Mouse (Mus musculus): ENCODE data around the gene Htra2. TPM values are rescaled to one million over a fixed set of nuclear protein-coding genes. Genes with fewer than 3 reads are reported as not detected.

Gene Htra2
- total RNA-seq, 2 experiments from 2014 or later, result 51.8 to 58.4 TPM

DNA sequence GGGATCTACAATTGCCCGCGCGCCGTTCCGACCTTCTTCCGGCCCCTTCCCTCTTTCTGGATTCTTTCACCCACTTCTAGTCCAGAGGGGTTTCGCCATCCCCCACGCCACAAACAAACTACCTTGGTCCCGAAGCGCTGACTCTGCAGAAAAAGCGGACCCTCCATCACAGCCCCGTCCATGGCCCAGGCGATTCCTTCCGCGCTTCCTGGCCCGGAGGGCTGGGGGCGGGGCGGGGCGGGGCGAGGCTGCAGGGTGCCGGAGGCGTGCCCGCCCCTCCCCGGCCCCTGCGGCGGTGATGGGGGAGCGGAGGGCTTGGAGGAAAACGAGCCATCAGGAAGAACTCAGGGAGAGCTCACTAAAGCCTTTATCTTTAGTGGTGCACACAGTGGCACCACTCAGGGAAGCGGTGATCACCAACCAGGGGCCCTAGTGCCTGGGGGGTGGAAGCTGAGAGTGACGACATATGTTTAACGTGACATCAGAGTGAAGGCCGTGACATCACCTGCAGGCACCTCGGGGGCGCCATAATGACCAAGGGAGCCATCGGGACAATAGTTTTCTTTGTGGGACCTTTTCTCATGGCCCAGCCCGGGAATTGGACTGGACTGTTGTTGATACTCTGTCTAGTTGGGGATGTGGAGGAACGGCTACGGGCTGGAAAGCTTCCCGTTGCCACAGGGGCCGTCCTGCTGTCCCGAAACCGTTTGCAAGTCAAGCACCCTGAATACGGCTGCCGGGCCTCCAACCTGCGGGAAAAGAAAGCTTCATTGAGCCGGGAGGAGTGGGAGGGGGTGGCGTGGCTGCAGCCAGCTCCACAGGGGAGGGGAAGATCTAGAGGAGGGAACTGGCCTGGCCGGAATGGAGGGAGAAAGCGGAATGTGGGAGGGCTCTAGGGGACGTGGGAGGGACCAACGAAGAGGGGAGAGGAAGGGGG lies 21.6 kb downstream of the Htra2 start, which contains the start of the genes Dok1 and Loxl3:
TSS of gene Dok1 (minus strand) at position 223 of the 937 bp plus-strand sequence.
TSS of gene Loxl3 (plus strand) at position 925 of the 937 bp plus-strand sequence.
- DNase-seq, result peak; percentile 74 to 86

DNA sequence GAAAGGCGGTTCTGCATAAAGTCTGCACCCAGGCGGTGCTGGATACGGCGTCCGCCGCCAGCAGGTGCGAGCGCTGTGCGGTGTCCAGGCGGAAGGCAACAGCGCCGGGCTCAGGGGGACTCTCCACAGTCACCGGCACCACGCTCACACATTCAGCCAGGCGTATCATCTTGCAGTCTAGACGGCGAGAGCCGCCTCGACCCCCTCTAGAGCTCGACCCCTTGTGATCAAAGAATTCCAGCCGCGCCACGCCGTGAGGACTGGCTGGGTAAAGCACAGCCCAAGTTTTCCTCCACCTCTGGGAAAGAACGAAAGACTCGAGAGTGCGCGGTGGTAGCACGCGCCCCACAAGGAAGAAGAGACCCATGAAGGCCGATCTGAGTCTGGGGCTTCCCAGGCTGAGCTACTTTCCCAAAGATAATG lies 22.3 kb downstream of the Htra2 start:
- DNase-seq, result peak; percentile 55 to 60

DNA sequence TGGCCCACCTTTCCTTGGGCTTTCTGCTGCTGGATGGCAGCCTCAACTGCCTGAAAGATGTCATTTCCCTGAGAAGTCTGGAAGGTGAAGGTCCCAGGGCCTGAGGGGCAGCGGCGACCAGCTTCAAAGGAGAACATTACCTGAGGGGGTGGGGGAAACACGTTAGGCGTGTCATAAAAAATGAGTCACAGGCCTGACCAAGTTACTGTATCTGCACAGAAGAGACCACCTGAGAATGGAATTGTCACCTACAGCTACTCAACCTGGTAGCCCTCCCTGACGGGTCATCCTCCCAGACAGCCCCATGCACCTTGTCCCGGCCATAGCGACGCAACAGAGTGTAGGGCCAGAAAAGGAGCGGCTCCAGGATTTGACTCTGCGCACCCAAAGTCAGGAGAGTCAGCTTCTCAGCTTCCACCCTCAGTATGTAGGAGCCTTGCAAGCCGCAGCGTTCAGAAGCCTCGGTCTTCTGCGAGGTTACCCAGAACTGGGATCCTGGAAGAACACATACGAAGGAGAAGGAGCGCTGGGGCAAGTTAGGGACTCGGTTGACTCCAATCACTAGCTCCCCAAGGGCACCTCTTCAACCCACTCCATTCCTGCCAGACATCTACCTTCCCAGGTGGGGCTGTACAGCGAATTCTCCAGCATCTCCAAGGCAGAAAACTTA lies 23.0 kb downstream of the Htra2 start:
- no peak for DNase-seq

DNA sequence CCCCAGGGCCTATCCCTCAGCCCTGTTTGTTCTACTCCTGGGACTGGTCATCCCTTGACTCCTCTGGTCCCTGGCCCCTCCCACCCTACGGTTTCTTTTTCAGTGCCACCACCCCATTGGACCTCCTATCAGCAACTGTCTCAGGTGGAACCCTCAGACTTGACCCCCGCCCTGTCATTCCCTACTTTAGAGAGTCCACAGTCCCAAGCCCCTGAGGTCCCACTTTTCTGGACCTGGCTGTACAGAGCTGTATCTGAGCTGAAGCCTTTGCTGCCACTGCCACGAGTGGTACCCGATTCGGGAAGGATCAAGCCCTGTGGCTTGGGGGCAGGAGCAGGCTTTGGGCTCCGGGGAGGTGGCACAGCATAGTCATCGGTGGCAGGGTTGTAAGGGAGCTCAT lies 24.0 kb downstream of the Htra2 start:
- DNase-seq, result no peak

DNA sequence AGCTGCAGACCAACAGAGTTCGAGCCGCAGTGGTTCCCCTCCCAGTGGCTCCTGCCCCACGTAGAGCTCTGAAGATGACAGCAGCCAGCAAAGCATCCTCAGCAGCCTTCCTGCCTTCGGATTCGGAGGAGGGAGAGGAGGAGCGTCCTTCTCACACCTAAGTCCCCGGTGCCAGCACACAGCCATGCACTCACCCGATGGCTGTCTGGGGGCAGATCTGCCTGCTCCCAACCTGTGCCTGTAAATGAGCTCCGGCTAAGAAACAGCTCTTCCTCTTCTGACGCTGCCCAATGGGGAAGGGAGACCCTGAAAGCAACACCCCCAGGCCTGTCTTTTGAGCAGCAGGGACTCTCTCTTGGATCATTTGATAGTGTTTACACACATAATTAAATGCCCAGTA lies 25.3 kb downstream of the Htra2 start:
- DNase-seq, result no peak

DNA sequence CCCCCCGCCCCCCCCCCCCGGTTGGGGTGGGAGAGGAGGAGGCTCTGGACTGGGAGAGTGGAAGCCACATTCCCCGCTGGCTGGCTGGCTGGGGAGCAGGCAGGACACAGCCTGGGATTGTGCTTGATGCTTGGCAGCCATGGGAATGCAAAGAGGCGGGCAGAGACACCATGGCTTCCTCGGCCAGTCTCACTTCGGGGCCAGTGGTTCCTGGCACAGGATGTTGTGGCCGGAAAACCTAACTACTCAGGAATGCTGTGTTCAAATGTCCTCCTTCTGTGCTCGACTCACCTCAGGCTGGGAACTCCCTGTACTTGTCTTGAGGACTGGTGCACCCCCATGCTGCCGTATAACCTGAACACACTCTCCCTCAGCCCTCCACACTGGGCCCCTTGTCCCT lies 27.4 kb downstream of the Htra2 start:
- DNase-seq, result no peak

DNA sequence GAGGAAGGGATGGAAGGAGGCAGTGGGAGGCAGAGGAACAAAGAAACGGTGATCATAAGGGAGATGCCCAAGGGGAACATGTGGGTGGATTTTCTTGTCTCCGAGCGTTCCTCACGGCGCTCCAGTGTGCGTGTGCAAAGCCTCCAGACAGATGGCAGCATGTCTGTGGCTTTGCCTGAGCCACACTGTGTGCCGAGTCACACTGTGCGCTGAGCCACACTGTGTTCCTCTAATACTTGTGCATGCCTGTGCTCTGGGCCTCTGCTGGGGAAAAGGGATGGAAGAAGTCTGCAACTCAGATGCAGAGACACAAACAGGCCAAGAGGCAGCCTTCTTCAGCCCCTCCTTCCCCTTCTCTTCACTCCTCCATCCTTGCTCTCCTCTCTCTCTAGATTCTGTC lies 27.8 kb downstream of the Htra2 start:
- no peak for DNase-seq

DNA sequence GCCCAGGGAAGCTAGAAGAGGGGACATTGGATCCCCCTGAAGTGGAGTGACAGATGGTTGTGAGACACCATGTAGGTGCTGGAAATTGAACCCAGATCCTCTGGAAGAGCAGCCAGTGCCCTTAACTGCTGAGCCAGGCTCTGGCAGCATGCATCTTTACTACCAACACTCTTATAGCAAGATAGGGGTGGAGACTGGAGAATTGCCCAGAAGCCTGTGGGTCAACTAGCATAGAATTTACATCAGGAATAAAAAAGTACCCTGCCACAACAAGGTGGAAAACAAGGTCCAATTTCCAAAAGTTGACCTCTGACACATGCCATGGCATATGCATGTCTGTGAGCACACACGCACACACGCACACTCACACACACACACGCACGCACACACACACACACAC lies 29.9 kb downstream of the Htra2 start:
- no peak for DNase-seq

DNA sequence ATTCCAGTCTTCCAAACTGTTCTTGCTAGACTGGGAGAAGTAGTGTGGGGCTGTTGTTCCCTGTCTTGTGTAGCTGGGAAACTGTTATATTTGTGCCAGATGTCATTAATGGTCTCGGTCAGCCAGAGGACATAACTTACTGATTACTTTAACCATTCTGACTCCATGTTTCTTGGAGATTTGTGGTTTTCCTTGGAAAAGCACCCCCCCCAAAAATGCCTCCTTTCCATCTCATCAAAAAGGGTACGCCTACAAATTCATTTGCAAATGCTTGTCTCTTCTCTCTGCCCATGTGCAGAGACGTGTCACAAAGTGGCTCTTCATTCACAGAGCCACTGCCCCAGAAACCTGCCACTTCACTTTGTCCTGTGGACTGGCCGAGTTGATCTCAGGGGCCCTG lies 30.7 kb downstream of the Htra2 start:
- DNase-seq, result no peak

DNA sequence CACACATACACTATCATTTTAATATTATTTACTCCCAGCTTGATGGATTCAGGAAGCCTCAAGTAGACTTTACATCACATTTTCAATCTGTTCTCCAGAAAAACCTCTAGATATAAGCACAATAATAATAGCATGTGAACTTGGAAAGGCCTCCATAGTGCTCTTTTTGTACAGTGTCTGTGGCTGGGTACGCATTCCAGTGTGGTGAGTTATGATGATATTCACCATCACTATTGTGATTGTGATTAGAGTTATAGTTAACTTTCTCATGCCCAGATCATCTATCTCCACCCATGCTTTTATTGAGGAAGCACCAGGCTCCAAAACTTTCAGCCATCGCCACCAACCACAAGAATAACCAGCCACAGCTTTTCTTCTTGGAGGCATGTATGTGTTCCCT lies 31.3 kb downstream of the Htra2 start:
- DNase-seq, result no peak

DNA sequence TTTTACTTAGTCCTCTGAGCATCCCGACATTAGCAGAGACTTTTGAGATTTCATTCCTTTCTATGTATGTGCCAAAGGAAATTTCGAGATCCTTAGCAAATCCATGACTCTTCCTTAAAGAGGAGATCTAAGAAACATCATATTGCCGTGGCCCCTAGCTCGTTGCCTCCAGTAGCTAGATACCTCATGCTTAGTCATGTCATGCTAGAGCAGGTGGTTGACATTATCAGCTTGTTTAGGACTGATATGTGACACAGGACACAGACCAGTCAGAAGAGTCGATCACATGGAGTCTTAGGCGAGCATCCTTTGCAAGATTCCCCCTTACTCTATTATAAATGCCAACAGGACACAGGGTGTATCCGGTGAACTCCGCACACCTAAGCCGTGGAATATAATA lies 32.1 kb downstream of the Htra2 start:
- DNase-seq, result no peak

DNA sequence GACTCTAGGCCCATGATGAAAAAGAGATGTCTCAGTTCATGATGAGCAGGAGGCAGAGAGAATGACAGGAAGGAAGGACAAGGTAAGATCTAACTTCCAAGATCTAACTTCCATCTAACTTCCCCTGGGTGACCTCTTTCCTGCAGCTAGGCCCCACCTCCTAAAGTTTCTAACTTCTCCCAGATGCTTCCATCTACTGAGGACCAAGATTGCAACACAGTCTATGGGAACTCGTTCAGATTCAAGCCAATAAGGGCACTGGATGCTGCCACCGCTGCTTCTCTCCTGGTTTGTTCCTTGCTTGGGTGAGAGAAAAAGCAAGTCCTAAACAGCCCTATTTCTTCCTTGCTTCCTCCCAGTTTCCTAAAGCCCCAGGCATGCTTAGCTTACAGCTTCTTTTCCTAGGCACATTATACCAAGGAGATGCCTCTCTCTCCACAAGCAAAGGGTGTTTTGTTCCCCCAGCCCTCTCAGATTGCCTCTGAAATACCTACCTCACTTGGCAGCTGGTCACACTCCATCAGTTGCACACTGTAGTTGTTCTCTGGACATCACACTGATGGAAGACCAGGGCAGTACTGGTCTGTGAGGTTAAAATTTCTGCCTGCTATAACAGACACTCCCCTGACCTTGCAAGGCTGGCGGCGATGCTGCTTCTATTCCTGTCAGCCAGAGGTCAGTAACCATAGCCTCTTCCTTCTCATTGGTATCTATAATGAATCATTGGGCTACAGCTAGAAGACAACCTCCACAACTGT lies 34.1 kb downstream of the Htra2 start:
- no peak for DNase-seq

DNA sequence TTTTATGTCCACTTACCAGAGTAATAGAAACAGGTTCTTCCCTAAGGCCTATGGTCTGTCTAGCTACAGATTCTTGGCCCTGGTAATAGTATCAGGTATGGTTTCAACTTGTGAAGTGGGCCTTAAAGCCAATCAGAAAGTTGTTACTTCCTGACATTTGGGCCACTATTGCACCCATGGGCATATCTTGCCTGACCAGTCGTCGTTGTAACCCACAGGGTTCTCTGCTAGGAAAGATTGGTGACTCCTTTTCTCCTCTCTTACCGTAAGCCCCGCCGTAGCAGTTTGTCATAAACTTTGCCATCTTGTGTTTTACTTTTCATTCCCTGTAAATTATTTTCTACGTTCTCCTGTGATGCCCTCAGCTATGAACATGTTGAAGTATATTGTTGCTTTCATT lies 35.0 kb downstream of the Htra2 start:
- DNase-seq, result no peak

DNA sequence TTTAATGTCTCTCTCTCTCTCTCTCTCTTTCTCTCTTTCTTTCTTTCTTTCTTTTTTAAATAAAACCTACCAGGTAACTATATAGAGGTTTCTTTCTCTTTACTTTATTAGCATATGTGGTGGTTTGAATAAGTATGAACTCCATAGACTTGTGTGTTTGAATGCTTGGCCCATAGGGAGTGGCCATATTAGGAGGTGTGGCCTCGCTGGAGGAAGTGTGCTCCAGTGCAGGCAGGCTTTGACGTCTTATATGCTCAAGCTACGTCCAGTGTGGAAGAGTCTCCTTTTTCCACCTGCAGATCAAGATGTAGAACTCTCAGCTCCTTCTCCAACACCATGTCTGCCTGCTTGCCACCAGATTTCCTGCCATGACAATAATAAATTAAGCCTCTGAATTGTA lies 36.0 kb downstream of the Htra2 start:
- no peak for DNase-seq

DNA sequence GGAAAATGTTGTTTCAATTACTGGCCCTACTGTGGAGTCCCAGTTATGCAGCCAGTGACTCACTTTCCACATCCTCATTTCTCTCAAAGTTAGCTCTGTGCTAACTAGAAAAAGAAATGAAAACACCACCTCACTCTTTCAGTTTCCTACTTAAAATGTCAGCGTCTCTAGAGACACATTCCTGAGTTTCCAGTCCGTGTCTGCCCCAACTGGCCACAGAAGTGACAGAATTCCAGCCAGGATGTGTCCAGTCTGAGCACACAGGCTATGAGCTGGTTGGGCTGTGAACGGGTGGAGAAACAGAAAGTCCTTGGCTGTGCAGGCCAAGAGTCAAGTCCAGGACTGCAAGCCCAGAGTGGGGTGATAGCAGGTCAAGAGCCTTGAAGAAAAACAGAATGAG lies 37.9 kb downstream of the Htra2 start:
- DNase-seq, result peak; percentile 35 to 37

DNA sequence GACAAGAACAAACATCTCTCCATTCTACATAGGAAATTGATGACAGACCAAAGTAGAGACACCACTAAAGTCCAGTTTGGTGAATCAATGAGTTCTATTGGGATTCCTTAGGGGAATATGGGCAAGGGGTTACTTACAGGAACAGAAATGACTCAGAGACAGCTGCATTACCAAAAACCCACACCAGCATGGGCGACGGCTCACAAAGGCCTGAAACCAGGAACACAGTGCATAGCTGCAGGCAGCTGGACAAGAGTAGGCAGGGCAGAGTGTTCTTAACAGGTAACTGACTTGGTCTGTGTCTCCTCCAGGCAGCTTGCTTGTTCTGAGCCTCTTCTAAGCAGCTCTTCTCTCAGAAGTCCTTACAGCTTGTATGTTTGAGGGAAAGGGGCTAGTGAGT lies 39.3 kb downstream of the Htra2 start:
- DNase-seq, result no peak

DNA sequence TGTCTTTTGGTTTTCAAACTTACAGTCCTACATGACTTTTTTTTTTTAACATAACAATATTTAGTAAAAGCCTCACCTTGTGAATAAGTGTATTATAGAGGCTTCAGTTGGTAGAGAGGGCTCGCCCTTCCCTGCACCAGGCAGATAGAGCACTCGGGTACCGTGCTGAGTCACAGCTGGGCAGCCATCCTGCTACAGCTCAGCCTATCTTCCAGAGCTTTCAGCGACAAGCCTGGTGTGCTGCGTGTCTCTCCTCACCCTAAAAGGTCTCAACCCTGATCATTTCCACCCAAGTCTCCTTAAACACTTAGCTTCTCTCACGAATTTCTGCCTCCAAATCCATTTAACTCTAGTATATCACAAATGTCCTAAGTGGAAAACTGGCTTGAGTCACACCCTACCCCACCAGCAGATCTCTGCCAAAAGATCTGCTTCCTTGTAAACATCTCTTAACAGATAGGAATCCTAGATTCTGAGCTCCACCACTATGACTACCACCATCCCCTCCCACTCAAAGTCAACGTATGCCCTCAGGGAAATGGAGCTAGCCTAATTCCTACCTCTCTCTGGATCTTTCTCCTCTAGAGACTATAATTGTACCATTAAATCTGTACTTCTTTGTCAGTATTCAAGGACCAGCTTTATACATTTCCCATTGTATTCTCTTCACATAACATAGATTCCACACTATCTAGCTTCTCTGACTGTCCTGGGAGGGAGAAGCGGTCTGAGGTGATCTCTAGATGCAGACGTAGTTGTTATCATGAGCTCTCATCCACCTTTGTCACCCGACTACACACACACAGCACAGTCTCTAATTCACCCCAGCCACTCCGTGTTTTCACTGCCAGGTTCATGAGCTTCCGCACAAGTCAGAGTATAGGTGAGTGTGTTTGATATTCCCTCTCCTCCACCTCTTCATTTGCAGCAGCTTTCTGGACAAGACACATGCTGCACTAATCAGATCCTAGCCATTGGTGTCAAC lies 40.3 kb downstream of the Htra2 start:
- DNase-seq, result peak; percentile 60 to 67

DNA sequence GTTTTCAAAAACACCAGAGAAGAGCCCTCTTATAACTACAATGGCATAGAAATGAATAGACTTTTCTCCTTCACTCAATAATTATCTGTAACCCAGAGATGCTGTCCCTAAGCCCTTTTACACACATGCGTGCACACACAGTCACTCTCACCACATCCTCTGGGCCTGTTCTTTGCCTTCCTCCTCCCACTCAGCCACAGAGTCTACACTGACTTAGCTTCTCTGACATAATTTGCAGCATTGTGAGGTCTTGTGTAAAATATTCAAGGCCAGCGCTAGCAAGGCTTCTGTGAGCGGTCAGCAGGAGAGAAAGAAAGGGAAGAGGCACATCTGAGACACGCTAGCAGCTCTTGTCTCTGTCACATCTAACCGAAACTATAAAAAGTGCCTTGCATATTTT lies 41.6 kb downstream of the Htra2 start:
- peak; percentile 26 to 42 for DNase-seq

DNA sequence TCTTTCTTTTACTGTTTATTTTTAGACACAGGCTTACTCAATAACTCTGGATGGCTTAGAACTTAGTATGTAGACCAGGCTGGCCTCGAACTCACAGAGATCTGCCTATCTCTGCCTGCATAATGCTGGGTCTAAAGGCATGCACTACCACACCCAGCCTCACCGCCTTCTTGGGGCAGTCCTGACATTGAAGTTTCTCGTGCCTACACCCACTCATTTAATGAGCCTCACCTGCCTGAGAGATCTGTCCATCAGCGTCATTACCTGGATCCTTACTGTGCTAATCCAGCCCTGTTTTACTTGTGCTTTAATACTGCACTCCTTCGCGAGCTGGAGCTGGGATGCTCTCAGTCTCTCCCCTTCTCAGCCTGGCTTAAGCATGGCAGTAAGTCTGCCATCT lies 43.3 kb downstream of the Htra2 start:
- no peak for DNase-seq

DNA sequence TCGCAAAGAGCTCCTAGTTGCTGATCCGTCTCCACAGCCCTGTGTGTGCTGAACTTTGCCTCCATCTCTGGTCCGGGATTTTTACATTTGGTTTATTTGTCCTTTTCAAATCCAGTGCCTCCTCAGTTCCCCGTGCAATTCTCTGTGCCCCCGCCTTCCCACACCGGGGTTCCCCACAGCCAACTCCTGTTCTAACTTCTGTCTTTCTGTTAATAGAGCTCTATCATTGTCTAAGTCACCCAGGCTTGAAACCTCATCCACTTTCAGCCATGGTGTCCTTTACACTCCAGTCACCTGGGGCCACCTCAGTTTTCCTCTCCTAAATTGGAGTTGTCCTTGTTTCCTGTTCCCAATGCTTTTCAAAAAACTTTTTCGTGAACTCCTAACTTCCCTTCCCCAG lies 43.8 kb downstream of the Htra2 start:
- no peak for DNase-seq

DNA sequence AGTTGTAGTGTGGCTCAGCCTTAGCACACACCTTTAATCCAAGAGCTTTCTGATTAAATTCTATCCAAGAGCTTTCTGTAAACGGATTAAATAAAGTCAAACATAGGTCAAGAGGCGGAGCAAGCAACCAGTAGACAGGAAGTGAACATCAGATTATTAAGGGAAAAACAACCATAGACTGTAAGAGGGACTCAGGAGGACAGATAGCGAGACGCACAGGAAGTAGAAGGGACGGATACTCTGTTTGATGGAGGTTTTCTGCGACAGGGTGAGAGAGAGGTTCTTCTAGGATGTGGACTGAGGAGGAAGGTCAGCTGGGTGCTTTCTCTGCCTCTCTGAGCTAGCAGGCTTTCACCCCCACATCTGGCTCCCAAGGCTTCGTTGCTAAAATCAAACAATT lies 45.1 kb downstream of the Htra2 start:
- DNase-seq, result no peak

Data from adrenal gland, postnatal 36 days (tissue).